Mouse (Mus musculus) layer of hippocampus, adult 11-12 months (tissue): ENCODE results near the gene Camkk2.

Experiments used
- DNase-seq: peaks from one replicate; pipeline ENCODE4 v3.0.0; 2022; ENCODE audit warnings: low spot score

Gene Camkk2

DNA sequence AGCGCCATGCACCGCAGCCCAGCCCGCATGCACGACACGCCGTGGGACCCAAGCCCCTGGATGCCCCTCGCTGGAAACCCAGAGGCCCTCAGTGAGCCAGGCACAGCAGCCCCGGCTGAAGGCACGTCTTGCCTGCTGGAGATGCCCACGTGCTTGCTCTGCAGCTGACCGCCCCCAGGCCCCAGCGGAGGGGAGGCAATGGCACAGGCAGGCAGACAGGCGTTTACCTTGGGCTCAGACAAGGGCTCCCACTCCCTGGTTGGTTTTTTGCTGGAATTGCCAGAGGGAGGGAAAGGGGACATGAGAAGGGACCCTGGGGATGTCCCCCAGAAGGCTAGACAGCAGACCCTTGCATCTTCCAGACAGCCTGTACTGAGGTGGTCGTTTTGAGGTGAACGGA, 42.4 kb downstream of the Camkk2 start:
- DNase-seq, result no peak

GRCm38 (mm10) chr5:122735853-122736252, 43.4 kb downstream of the Camkk2 start:
- DNase-seq, result no peak

- DNase-seq, result no peak
These were observed 45.3 kb downstream of the Camkk2 start for GRCm38 (mm10) chr5:122733881-122734280.

DNA sequence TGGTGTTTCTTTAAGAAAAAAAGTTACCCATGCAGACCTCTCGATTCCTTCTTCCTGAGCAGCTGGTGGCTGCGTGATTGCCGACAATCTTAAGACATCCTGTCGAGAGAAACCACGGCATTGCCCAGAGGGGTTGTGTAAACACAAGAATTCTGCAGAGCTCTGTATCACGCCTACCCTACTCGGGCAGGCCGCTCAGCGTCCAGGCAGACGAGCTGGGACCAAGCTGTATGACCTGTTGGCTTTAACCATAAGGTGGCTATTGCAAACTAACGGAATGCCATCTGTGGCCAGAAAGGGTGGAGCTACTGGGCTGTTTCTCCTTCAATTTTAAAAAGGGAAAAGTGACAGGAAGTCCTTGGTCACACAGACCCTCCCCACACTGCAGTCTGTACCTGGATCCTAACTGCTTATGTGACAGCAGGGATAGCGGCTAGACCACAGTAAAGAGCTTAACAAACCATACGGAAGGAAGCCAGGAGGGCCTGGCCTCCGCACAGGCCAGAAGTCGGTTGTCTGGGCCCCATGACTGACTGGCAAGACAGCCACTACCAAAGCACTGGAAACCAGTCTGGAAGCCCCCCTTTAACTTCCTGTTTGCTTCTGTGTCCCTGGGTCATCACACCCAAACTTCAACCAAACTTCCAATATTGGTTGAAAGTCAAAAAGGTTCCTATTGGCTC, 47.1 kb downstream of the Camkk2 start:
- DNase-seq, result peak; percentile 35

GRCm38 (mm10) chr5:122731321-122731720, 47.9 kb downstream of the Camkk2 start:
- DNase-seq, result peak; percentile 79

DNA sequence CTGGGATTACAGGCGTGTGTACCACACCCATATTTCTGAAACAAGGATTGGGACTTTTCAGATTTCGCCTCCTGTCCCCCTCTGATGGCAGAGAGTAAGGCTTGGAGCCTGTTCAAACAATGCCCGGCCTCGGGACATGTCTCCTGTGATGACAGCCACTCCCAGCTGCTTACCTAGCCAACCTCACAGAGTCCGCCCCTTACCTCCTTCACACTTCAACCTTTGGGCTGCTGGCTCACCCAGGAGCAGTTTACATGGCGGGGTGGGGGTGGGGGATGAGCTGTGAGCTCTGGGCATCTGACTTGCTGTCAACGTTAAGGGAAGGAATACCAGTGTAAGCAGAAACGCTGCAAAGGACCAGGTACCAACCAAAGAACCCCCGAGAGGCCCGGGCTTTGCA, 48.4 kb downstream of the Camkk2 start:
- no peak for DNase-seq

DNA sequence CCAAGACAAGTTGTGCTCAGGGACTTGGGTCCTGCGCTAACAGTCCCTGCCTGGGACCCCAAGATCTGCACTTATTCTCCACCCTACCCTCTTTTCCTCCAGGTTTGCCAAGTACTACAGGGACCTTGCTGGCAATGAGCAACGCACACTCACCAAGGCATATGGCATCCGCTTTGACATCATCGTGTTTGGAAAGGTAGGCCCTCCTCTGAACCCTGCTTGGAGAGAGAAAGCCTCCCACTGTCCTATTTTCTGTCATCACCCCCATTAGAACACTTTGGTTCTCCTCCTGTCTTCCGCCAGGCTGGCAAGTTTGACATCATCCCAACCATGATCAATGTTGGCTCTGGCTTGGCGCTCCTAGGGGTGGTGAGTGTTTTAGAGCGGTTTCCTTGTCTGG, 52.1 kb downstream of the Camkk2 start:
- DNase-seq, result no peak

GRCm38 (mm10) chr5:122726595-122726994, 52.6 kb downstream of the Camkk2 start:
- DNase-seq, result no peak

DNA sequence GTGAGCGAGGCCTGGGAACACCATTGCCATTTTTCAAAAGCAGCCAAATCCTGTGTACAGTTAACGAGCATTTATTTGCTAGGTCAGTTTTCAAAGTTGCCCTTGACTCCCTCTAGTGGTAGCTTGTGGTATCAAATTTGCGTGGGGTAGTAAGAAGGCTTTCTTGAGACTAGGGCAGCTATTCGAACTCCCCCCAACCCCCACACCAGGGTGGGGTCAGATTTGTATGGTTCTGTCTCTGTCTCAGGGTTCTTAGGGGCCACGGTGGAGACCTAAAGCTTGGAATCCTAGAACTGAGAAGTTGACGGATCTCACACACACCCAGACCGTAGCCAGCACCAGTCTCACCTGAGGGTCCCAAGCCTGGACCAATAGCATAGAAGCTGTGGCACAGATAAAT, 53.1 kb downstream of the Camkk2 start:
- DNase-seq, result peak; percentile 85

GRCm38 (mm10) chr5:122725453-122725852, 53.8 kb downstream of the Camkk2 start:
- no peak for DNase-seq

- no peak for DNase-seq
These were observed 60.0 kb downstream of the Camkk2 start for GRCm38 (mm10) chr5:122719168-122719567.

DNA sequence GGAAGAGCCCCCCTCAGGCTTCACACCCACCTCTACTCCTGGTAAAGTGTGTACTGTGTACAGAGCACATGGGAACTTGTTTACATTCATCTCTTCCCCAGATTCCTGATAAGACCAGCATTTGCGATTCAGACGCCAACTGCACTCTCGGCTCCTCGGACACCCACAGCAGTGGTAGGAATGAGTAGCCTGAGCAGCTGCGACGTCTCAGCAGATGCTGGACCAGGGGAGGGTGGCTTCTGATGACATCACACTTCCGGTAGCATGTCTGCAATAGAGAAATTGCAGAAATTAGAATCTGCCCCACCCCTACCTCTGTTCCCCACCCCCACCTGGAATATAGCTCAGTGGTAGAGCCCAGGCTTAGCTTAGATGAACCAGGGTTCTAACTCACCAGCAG, 60.8 kb downstream of the Camkk2 start:
- no peak for DNase-seq

DNA sequence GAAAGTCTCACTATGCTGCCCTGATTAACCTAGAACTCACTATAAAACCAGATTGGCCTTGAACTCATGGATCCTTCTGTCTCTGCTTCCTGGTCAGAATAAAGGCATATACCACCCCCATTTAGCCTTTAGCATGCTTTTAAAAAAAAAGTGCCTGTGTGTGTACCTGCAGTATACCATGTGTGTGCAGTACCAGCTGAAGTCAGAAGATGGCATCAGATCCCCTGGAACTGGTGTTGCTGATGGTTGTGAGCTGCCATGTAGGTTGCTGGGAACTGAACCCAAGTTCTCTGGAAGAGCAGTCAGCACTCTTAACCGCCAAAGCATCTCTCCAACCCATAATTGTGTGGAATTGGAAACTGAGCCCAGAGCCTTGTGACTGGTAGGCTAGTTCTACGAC, 62.4 kb downstream of the Camkk2 start:
- no peak for DNase-seq

GRCm38 (mm10) chr5:122715723-122716122, 63.5 kb downstream of the Camkk2 start:
- no peak for DNase-seq

DNA sequence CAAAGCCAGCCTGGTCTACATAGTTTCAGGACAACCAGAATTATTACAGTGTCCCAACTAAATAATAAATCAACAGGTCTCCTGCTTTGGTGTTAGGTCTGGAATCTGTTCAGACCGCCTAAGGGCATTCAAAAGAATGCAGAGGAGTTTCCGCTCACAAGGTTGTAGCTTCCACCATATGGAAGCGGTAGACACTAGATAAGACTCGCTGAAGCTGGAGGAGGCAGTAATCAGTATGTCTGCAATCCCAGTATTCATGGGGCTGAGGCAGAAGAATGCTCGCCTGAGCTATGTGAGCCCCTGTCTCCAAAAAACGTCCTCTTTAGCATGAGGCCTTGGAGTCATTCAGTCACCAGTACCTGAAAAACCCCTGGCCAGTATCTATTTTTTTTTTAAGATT, 70.4 kb downstream of the Camkk2 start:
- DNase-seq, result no peak

- DNase-seq, result peak; percentile 89
These were observed 71.7 kb downstream of the Camkk2 start, which contains the start of gene P2rx4 for GRCm38 (mm10) chr5:122707276-122708181. P2rx4 (plus strand) TSS chr5:122707544.

- no peak for DNase-seq
These were observed 72.3 kb downstream of the Camkk2 start for GRCm38 (mm10) chr5:122706917-122707275.

GRCm38 (mm10) chr5:122705174-122705573, 74.0 kb downstream of the Camkk2 start:
- no peak for DNase-seq

GRCm38 (mm10) chr5:122704571-122704970, 74.6 kb downstream of the Camkk2 start:
- no peak for DNase-seq

DNA sequence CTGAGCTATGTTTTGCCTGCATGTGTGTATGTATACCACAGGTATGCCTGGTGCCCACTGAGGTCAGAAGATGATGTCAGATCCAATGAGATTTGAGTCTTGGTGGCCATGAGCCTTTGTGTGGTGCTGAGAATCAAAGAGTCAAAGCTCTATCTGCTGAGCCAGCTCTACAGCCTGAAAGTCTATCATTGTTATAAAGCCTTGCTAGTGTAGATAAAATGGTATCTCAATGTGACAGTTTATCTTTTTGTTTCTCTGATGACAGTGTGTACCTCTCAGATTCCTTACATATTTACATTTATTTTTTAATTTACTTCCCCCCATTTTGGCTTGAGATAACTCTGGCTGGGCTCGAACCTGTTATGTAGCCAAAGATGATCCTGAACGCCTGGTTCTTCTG, 75.6 kb downstream of the Camkk2 start:
- DNase-seq, result no peak

- DNase-seq, result no peak
These were observed 77.1 kb downstream of the Camkk2 start for GRCm38 (mm10) chr5:122702156-122702555.

DNA sequence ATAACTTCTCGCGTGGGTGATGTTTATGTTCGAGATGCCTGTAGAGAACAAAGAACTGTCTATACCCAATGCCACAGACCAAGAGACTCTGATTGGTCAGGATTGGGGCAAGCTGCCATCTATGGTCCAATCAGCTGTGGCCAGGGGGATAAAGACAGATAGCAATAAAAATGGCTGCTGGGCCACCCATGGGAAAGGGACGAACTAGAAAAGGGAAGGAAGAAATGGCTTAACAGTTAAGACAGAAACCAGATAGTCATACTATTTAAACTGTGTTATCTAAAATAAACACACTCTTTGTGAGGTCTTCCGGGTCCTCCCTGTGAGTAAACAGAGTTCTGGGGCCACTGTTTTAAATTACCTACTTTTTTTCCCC, 78.4 kb downstream of the Camkk2 start:
- DNase-seq, result no peak

GRCm38 (mm10) chr5:122700109-122700836, 78.9 kb downstream of the Camkk2 start:
- no peak for DNase-seq
